Mouse (Mus musculus) forebrain, embryonic 15.5 days (tissue): ENCODE results near the gene Adamts9. TPM values are rescaled to one million over a fixed set of nuclear protein-coding genes. Genes with fewer than 3 reads are reported as not detected.
A peak's percentile ranks its signal among the peaks of the same experiment; 100 is the strongest.

Experiments
- ATAC-seq: fragments of 200-750 bp; cut with Nextera tagmentation; replicated peaks from 2 replicates; pipeline ENCODE4 v1.8.0; 2017; ENCODE audit warnings: mild to moderate bottlenecking, moderate TSS enrichment, moderate library complexity
- H3K27ac ChIP-seq: fragments of 300-500 bp; sonication (generic); replicated peaks from 2 replicates; pipeline ENCODE4 v1.5.1; 2015; ENCODE audit warnings: mild to moderate bottlenecking, inconsistent platforms
- H3K27me3 ChIP-seq: fragments of 300-500 bp; sonication (generic); 2 replicates; pipeline ENCODE4 v1.6.1; 2015; ENCODE audit warnings: inconsistent platforms
- H3K36me3 ChIP-seq: fragments of 300-500 bp; sonication (generic); 2 replicates; pipeline ENCODE4 v1.6.1; 2015; ENCODE audit warnings: mild to moderate bottlenecking, inconsistent platforms
- H3K4me1 ChIP-seq: fragments of 300-500 bp; sonication (generic); 2 replicates; pipeline ENCODE4 v1.6.1; 2015; ENCODE audit warnings: inconsistent platforms
- H3K4me2 ChIP-seq: fragments of 300-500 bp; sonication (generic); replicated peaks from 2 replicates; pipeline ENCODE4 v1.6.1; 2015; ENCODE audit warnings: mild to moderate bottlenecking, inconsistent platforms
- H3K4me3 ChIP-seq: fragments of 300-500 bp; sonication (generic); 2 replicates; pipeline ENCODE4 v1.5.1; 2015; ENCODE audit warnings: mild to moderate bottlenecking, inconsistent platforms
- H3K9ac ChIP-seq: fragments of 300-500 bp; sonication (generic); replicated peaks from 2 replicates; pipeline ENCODE4 v1.6.1; 2015; ENCODE audit warnings: mild to moderate bottlenecking, inconsistent platforms
- H3K9me3 ChIP-seq: fragments of 300-500 bp; sonication (generic); 2 replicates; pipeline ENCODE4 v1.6.1; 2016; ENCODE audit warnings: inconsistent platforms
- WGBS: fragments of 180-500 bp; shearing (Covaris S2); methylation state at CpG from one replicate; pipeline ENCODE4 v1.1.7; 2015; ENCODE audit warnings: mixed read lengths; 5-methylcytosine and 5-hydroxymethylcytosine counted together
- polyA plus RNA-seq: library from polyadenylated mRNA; unstranded; fragments of >200 nt; fragmentation: Nextera tagmentation; extraction: Ambion mirVana; gene quantifications from 2 replicates; pipeline ENCODE4 v1.2.1, GENCODE M21; 2015

Adamts9 gene
- polyA plus RNA-seq, 1 experiment from 2014 or later, result 1.0 TPM

- Histone ChIP-seq H3K9me3 (no peaks in the 10 kb centered on the region), H3K4me2 (no peak overlapping the region), H3K36me3 (no peaks in the 10 kb centered on the region), H3K27me3 (no peaks in the 10 kb centered on the region), H3K27ac (no peak overlapping the region), H3K4me1 (no peaks in the 10 kb centered on the region; the same call in 1 of the 2 replicates), H3K4me3 (no peak overlapping the region), H3K9ac (no peak overlapping the region)
- no peak for ATAC-seq
- 81% methylated on average over 6 of the region's 6 CpGs for WGBS
Measured at GRCm38 (mm10) chr6:92781446-92781845, 161.8 kb downstream of the Adamts9 start.

- H3K4me3 ChIP-seq, result no peak overlapping the region
Measured at GRCm38 (mm10) chr6:92779935-92780205, 163.4 kb downstream of the Adamts9 start.

GRCm38 (mm10) chr6:92779140-92779934 lies 164.0 kb downstream of the Adamts9 start:
- Histone ChIP-seq H3K27ac (no peak overlapping the region), H3K4me3 (no peak overlapping the region), H3K36me3 (no peaks in the 10 kb centered on the region), H3K4me1 (no peaks in the 10 kb centered on the region), H3K4me2 (no peak overlapping the region), H3K9me3 (no peaks in the 10 kb centered on the region), H3K27me3 (no peaks in the 10 kb centered on the region), H3K9ac (no peak overlapping the region)
- WGBS, result 81% methylated on average over 11 of the region's 11 CpGs
- ATAC-seq, result no peak

More at GRCm38 (mm10) chr6:92779935-92780205, 163.4 kb downstream of the Adamts9 start:
- no peak overlapping the region for H3K27ac ChIP-seq
- H3K9ac ChIP-seq, result no peak overlapping the region
- H3K9me3 ChIP-seq, result no peaks in the 10 kb centered on the region
- H3K4me2 ChIP-seq, result no peak overlapping the region
- H3K27me3 ChIP-seq, result no peaks in the 10 kb centered on the region
- no peaks in the 10 kb centered on the region for H3K36me3 ChIP-seq
- ATAC-seq, result no peak
- 50% methylated on average over 5 of the region's 5 CpGs for WGBS
- no peaks in the 10 kb centered on the region for H3K4me1 ChIP-seq

GRCm38 (mm10) chr6:92776356-92776755 lies 166.9 kb downstream of the Adamts9 start:
- no peak overlapping the region for H3K27ac ChIP-seq
- no peaks in the 10 kb centered on the region for H3K27me3 ChIP-seq
- no peak; the same call in 1 of the 2 replicates for ATAC-seq
- WGBS, result 11% methylated on average over 2 of the region's 2 CpGs
- H3K4me2 ChIP-seq, result no peak overlapping the region
- no peaks in the 10 kb centered on the region for H3K4me1 ChIP-seq
- no peaks in the 10 kb centered on the region for H3K36me3 ChIP-seq
- no peaks in the 10 kb centered on the region for H3K9me3 ChIP-seq
- no peak overlapping the region for H3K4me3 ChIP-seq
- H3K9ac ChIP-seq, result no peak overlapping the region

GRCm38 (mm10) chr6:92762372-92762771 lies 180.9 kb downstream of the Adamts9 start:
- Histone ChIP-seq H3K4me3 (no peak overlapping the region), H3K27me3 (no peaks in the 10 kb centered on the region), H3K4me2 (no peak overlapping the region), H3K27ac (no peak overlapping the region), H3K4me1 (no peaks in the 10 kb centered on the region), H3K9me3 (no peaks in the 10 kb centered on the region), H3K9ac (no peak overlapping the region), H3K36me3 (no peaks in the 10 kb centered on the region)
- WGBS, result 22% methylated on average over 3 of the region's 3 CpGs
- ATAC-seq, result no peak; the same call in 1 of the 2 replicates

- Histone ChIP-seq H3K4me3 (no peak overlapping the region), H3K27ac (no peak overlapping the region), H3K9me3 (no peaks in the 10 kb centered on the region), H3K9ac (no peak overlapping the region), H3K27me3 (no peaks in the 10 kb centered on the region), H3K4me1 (no peaks in the 10 kb centered on the region), H3K36me3 (no peaks in the 10 kb centered on the region), H3K4me2 (no peak overlapping the region)
- ATAC-seq, result no peak
Measured at GRCm38 (mm10) chr6:92759616-92760015, 183.7 kb downstream of the Adamts9 start.

- Histone ChIP-seq H3K27ac (no peak overlapping the region), H3K4me1 (0 out of 2 replicates have a peak, but pooled peaks cover 7% of the 10 kb centered on the region), H3K36me3 (no peaks in the 10 kb centered on the region), H3K9ac (no peak overlapping the region), H3K9me3 (no peaks in the 10 kb centered on the region), H3K4me3 (no peak overlapping the region), H3K27me3 (no peaks in the 10 kb centered on the region), H3K4me2 (no peak overlapping the region)
- 64% methylated on average over 5 of the region's 5 CpGs for WGBS
- no peak for ATAC-seq
Measured at GRCm38 (mm10) chr6:92755826-92756225, 187.5 kb downstream of the Adamts9 start.

GRCm38 (mm10) chr6:92752737-92753136 lies 190.6 kb downstream of the Adamts9 start:
- Histone ChIP-seq H3K9me3 (no peaks in the 10 kb centered on the region), H3K4me3 (no peak overlapping the region), H3K27ac (no peak overlapping the region), H3K9ac (no peak overlapping the region), H3K27me3 (no peaks in the 10 kb centered on the region), H3K4me2 (no peak overlapping the region), H3K4me1 (0 out of 2 replicates have a peak, but pooled peaks cover 7% of the 10 kb centered on the region), H3K36me3 (no peaks in the 10 kb centered on the region)
- 57% methylated on average over 2 of the region's 2 CpGs for WGBS
- ATAC-seq, result peak; percentile 58; the same call in 1 of the 2 replicates

GRCm38 (mm10) chr6:92749420-92749819 lies 193.9 kb downstream of the Adamts9 start:
- no peak overlapping the region for H3K27ac ChIP-seq
- no peak overlapping the region for H3K4me2 ChIP-seq
- H3K9me3 ChIP-seq, result no peaks in the 10 kb centered on the region
- 0 out of 2 replicates have a peak, but pooled peaks cover 7% of the 10 kb centered on the region for H3K4me1 ChIP-seq
- no peak overlapping the region for H3K9ac ChIP-seq
- no peak for ATAC-seq
- no peaks in the 10 kb centered on the region for H3K36me3 ChIP-seq
- no peaks in the 10 kb centered on the region for H3K27me3 ChIP-seq
- no peak overlapping the region for H3K4me3 ChIP-seq
- 70% methylated on average over 4 of the region's 4 CpGs for WGBS

- Histone ChIP-seq H3K9ac (no peak overlapping the region), H3K27me3 (no peaks in the 10 kb centered on the region), H3K4me3 (no peak overlapping the region), H3K4me1 (0 out of 2 replicates have a peak, but pooled peaks cover 2% of the 10 kb centered on the region), H3K27ac (no peak overlapping the region), H3K36me3 (no peaks in the 10 kb centered on the region), H3K9me3 (no peaks in the 10 kb centered on the region), H3K4me2 (0 out of 2 replicates have a peak overlapping the region, but pooled peaks have one; percentile 7)
- peak; percentile 79 for ATAC-seq
- WGBS, result 9% methylated on average over 11 of the region's 11 CpGs
Measured at GRCm38 (mm10) chr6:92743605-92744004, 199.7 kb downstream of the Adamts9 start.

GRCm38 (mm10) chr6:92737116-92737515 lies 206.2 kb downstream of the Adamts9 start:
- no peak overlapping the region for H3K4me3 ChIP-seq
- no peak overlapping the region for H3K27ac ChIP-seq
- no peak overlapping the region for H3K9ac ChIP-seq
- no peaks in the 10 kb centered on the region for H3K9me3 ChIP-seq
- ATAC-seq, result no peak
- no peaks in the 10 kb centered on the region for H3K36me3 ChIP-seq
- H3K4me2 ChIP-seq, result no peak overlapping the region
- H3K27me3 ChIP-seq, result no peaks in the 10 kb centered on the region
- 80% methylated on average over 1 of the region's 1 CpGs for WGBS
- no peaks in the 10 kb centered on the region for H3K4me1 ChIP-seq

- Histone ChIP-seq H3K9me3 (no peaks in the 10 kb centered on the region), H3K4me3 (no peak overlapping the region), H3K36me3 (no peaks in the 10 kb centered on the region), H3K4me2 (no peak overlapping the region), H3K9ac (no peak overlapping the region), H3K4me1 (peaks cover 2% of the 10 kb centered on the region; the same call in 1 of the 2 replicates), H3K27me3 (no peaks in the 10 kb centered on the region), H3K27ac (no peak overlapping the region)
- ATAC-seq, result no peak
Measured at GRCm38 (mm10) chr6:92733651-92734050, 209.6 kb downstream of the Adamts9 start.

GRCm38 (mm10) chr6:92728514-92728913 lies 214.8 kb downstream of the Adamts9 start:
- no peaks in the 10 kb centered on the region for H3K9me3 ChIP-seq
- H3K36me3 ChIP-seq, result no peaks in the 10 kb centered on the region
- 0 out of 2 replicates have a peak overlapping the region, but pooled peaks have one; percentile 10 for H3K4me2 ChIP-seq
- ATAC-seq, result peak; percentile 26; the same call in 1 of the 2 replicates
- 31% methylated on average over 7 of the region's 7 CpGs for WGBS
- H3K27ac ChIP-seq, result peak overlapping the region; percentile 67
- H3K4me3 ChIP-seq, result no peak overlapping the region
- H3K4me1 ChIP-seq, result peaks cover 22% of the 10 kb centered on the region
- H3K27me3 ChIP-seq, result no peaks in the 10 kb centered on the region
- H3K9ac ChIP-seq, result no peak overlapping the region
